Mouse (Mus musculus) heart, postnatal 36 days (tissue): ENCODE measurements at regions not wholly inside any gene's neighbourhood (a gene's known extent, or its start where the extent isn't known, plus 50 kb on each side); places are given as distances from the start of the nearest gene placed in this dataset.

Experiments used
- DNase-seq, 2 experiments: peaks; one replicate each; pipeline ENCODE4 v3.0.0; 2021 to 2022
- intact Hi-C: fragments of 180-260 bp; cut with DNase I; formaldehyde crosslinking; loops from one replicate; pipeline ENCODE4 v1.15.1; 2025

DNA sequence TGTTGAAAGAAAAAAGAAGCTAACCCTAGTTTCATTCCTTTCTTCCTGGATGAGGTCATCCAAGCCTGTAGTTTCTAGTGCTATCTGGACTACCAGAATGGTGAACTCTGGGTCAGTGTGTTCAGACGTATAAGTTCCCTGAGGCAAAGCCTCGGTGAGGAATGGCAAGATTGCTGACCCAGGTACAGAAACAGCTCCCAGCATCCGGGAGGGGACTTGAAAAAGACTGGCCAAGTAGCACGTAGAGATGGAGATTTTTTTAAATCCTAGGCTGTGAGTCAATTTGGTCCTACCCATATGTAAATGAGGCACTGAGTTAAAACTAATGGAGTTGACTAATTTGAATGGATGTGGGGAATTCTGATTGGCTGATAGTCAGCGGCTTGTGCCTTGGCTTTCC, 55.0 kb upstream of the Gm11084 start:
- intact Hi-C loops: no loop called here
- no peak for DNase-seq

GRCm38 (mm10) chr2:73040031-73040430, 53.5 kb upstream of the Gm11084 start:
- DNase-seq: no peak
- intact Hi-C loops: no loop called here

DNA sequence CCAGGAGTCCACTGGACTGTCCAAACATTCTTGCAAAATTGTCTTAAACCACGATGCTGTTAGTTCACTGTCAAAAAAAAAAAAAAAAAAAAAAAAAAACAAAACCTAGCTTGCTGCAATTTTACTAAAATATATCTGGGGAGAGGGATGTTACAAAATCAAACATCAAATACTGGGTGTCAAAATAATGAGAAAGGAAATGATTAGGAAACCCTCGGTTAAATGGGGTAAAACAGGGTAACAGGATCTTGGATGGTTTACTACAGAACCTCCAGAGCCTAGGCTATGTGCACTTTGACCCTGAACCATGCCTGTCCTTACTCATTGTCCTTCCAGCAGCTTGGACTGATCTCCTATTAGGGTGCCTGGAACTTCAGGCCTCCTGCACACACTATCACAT, 52.8 kb upstream of the Gm11084 start:
- DNase-seq: no peak
- intact Hi-C loops: no loop called here

- intact Hi-C loops: no loop called here
- DNase-seq: peak; percentile 42 to 47
Measured at GRCm38 (mm10) chr2:73038290-73038732, 51.8 kb upstream of the Gm11084 start.

GRCm38 (mm10) chr2:73037266-73038046, 50.9 kb upstream of the Gm11084 start:
- intact Hi-C loops: no loop called here
- peak; percentile 35 to 60 for DNase-seq
